Mouse (Mus musculus) ES-E14 (cell line): Measurements from ENCODE around the gene Cab39.

Source experiments
- CHD2 ChIP-seq: IDR thresholded peaks from 2 replicates; pipeline ENCODE4 v1.6.1; 2014; ENCODE audit warnings: mild to moderate bottlenecking, low read depth, low read length, inconsistent platforms
- HCFC1 ChIP-seq: IDR thresholded peaks from 2 replicates; pipeline ENCODE4 v1.6.1; 2012; ENCODE audit warnings: low read length, inconsistent platforms, borderline replicate concordance; ENCODE audit not compliant: insufficient read depth
- MAFK ChIP-seq: IDR thresholded peaks from 2 replicates; pipeline ENCODE4 v1.6.1; 2014; ENCODE audit warnings: mild to moderate bottlenecking, low read depth, low read length, inconsistent platforms; ENCODE audit not compliant: insufficient read depth
- ZC3H11A ChIP-seq: IDR thresholded peaks from 2 replicates; pipeline ENCODE4 v1.6.1; 2012; ENCODE audit warnings: low read depth, mild to moderate bottlenecking, inconsistent platforms, low read length, borderline replicate concordance
- ZNF384 ChIP-seq: IDR thresholded peaks from 2 replicates; pipeline ENCODE4 v1.6.1; 2012; ENCODE audit warnings: low read depth, low read length, inconsistent platforms

DNA sequence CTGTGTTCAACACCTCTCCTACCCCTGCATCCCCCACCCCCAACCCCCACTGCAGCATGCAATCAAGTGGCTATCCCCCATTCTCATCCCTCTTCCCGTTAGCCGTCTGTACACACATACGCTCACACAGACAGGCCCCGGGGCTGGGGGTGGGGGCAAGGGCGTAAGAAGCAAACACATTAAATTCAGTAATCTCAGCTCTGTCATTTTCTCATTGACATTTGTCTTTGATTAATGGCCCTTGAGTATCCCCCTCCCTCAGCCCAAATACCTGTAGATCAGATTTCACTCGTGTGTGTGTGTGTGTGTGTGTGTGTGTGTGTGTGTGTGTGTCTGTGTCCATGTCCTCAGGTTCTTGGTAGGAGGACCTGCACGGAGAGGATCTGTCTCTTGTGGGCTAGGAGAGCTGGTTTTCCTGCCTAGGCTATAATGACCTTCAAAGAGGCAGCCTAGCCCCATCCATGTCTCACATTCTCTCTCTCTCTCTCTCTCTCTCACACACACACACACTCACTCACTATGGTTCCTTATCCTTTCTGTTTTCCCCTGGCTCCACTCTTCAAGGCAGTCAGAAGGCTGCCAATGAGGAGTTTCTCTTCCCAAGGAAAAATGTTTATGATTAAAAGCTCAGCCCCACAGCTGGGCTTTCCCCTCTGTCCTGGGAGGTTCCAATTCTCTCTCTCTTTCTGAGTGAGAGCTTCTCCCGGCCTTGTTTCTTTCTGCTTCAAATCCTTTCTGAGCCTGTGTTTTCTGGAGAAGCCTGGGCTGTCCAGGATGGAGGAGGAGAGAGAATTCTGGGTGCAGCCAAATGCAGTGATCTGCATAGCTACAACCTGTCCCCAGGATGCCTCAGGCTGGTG lies 104.9 kb downstream of the Cab39 start:
- TF ChIP-seq ZC3H11A (no peak), ZNF384 (no peak), MAFK (no peak), CHD2 (no peak), HCFC1 (no peak)
